Mouse (Mus musculus) embryonic facial prominence, embryonic 10.5 days (tissue): ENCODE measurements around the gene Mmachc. TPM values are rescaled to one million over a fixed set of nuclear protein-coding genes. Genes with fewer than 3 reads are reported as not detected.

Experiments used
- DNase-seq: peaks from one replicate; pipeline ENCODE4 v3.0.0-alpha.2; 2017; ENCODE audit warnings: low spot score
- H3K27ac ChIP-seq: fragments of 300-500 bp; sonication (generic); replicated peaks from 2 replicates; pipeline ENCODE4 v1.5.1; 2016; ENCODE audit warnings: mild to moderate bottlenecking
- H3K27me3 ChIP-seq: fragments of 300-500 bp; sonication (generic); replicated peaks from 2 replicates; pipeline ENCODE4 v1.6.1; 2016; ENCODE audit warnings: low read depth, mild to moderate bottlenecking; ENCODE audit not compliant: poor library complexity, severe bottlenecking
- H3K36me3 ChIP-seq: fragments of 300-500 bp; sonication (generic); replicated peaks from 2 replicates; pipeline ENCODE4 v1.6.1; 2016; ENCODE audit warnings: mild to moderate bottlenecking, moderate library complexity
- H3K4me1 ChIP-seq: fragments of 300-500 bp; sonication (generic); 2 replicates; pipeline ENCODE4 v1.6.1; 2016
- H3K4me3 ChIP-seq: fragments of 300-500 bp; sonication (generic); 2 replicates; pipeline ENCODE4 v1.5.1; 2016; ENCODE audit warnings: mild to moderate bottlenecking, moderate library complexity
- H3K9me3 ChIP-seq: fragments of 300-500 bp; sonication (generic); 2 replicates; pipeline ENCODE4 v1.6.1; 2016; ENCODE audit warnings: mild to moderate bottlenecking
- WGBS: fragments of 180-500 bp; shearing (Covaris S2); methylation state at CpG from one replicate; pipeline ENCODE4 v1.1.7; 2016; 5-methylcytosine and 5-hydroxymethylcytosine counted together
- polyA plus RNA-seq: library from polyadenylated mRNA; unstranded; fragments of >200 nt; fragmentation: Nextera tagmentation; extraction: Ambion mirVana; gene quantifications from 2 replicates; pipeline ENCODE4 v1.2.1, GENCODE M21; 2016

Gene Mmachc
- polyA plus RNA-seq, 1 experiment from 2014 or later, result 39.8 TPM

DNA sequence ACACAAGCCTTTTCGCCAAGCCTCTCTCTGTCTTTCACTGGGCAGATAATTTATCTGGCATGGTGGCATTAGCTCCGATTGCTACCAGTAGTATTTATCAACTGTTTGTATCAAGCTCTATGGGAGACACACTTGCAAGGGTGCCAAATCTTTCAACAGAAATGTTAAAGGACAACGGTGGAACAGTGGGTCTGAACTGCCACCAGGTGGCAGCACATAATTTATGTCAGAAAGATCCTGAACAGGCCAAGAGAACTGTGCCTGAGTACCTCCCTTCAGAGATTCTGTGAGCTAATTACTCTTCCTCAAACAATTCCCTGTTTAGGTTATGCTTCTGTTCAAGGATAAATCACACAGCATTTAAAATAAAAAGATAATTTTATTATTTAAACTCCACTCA is 11.2 kb upstream of the Mmachc start:
- 21% methylated on average over 3 of the region's 3 CpGs for WGBS
- Histone ChIP-seq H3K4me1 (peaks cover 25% of the 10 kb centered on the region), H3K27me3 (peaks cover 12% of the 10 kb centered on the region; the same call in 1 of the 2 replicates), H3K36me3 (peaks cover 21% of the 10 kb centered on the region), H3K9me3 (no peaks in the 10 kb centered on the region), H3K4me3 (no peak overlapping the region), H3K27ac (no peak overlapping the region)
- peak; percentile 66 for DNase-seq

GRCm38 (mm10) chr4:116712536-116712935 is 4.3 kb upstream of the Mmachc start:
- Histone ChIP-seq H3K9me3 (no peaks in the 10 kb centered on the region), H3K4me3 (no peak overlapping the region), H3K27ac (no peak overlapping the region), H3K4me1 (peaks cover 15% of the 10 kb centered on the region), H3K36me3 (peaks cover 34% of the 10 kb centered on the region), H3K27me3 (no peaks in the 10 kb centered on the region)
- 84% methylated on average over 1 of the region's 1 CpGs for WGBS
- no peak for DNase-seq

- Histone ChIP-seq H3K9me3 (no peaks in the 10 kb centered on the region), H3K4me1 (peaks cover 19% of the 10 kb centered on the region), H3K27me3 (no peaks in the 10 kb centered on the region), H3K36me3 (peaks cover 21% of the 10 kb centered on the region), H3K27ac (no peak overlapping the region), H3K4me3 (peak overlapping the region; percentile 69)
- DNase-seq, result no peak
- 89% methylated on average over 2 of the region's 2 CpGs for WGBS
Measured at GRCm38 (mm10) chr4:116710154-116710553, 1.9 kb upstream of the Mmachc start.

DNA sequence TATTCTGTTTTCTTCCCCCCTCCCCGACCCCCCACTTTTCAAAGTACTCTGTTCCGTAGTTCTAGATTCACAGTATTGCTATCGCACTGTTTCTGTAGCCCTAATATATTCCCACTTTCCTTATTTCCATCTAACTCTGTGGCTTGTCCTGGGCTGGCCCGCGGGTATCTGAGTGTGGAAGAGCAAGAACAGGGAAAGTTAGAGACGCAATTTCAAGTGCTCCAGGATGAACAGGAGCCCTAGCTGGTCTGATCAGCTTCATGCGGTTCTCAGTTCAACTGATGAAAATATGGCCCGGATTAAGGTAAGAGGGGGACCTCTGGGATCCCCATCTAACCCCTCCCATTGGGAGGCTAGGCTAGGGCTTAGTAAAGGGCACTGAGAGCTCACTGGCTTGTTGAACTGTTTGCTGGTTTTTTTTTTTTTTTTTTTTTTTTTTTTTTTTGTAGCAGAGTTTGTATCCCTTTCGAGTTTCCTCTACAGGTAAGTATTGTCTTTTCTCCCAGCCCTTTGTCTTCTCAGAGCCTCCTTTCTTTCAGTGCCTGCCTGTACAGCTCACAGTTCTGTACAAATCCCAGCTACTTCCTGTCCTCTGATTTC is 685 bp upstream of the Mmachc start:
- Histone ChIP-seq H3K4me3 (peak overlapping the region; percentile 69), H3K27me3 (no peaks in the 10 kb centered on the region), H3K36me3 (peaks cover 24% of the 10 kb centered on the region), H3K4me1 (peaks cover 19% of the 10 kb centered on the region), H3K27ac (peak overlapping the region; percentile 82), H3K9me3 (no peaks in the 10 kb centered on the region)
- DNase-seq, result peak; percentile 26
- 6% methylated on average over 9 of the region's 9 CpGs for WGBS

DNA sequence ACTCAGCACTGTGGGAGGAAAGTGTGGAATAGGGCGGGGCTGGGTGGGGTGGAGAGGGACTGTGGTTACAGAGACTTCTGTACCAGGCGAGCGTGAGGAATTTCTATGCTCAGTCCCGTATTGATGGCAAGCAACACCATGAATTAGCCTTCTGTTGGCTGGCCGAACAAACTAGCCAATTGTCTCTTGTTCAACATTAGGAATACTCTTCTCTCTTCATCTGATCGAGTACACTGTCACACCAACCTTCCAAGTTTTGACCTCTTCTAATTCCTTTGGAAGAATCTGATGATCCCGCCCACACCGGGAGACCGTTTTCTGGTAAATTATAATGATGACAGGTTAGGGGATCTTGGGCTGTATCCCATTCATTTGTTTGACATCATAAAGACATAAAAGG is 540 bp downstream of the Mmachc start:
- 20% methylated on average over 9 of the region's 9 CpGs for WGBS
- no peak for DNase-seq
- Histone ChIP-seq H3K9me3 (no peaks in the 10 kb centered on the region), H3K4me1 (peaks cover 19% of the 10 kb centered on the region), H3K27me3 (no peaks in the 10 kb centered on the region), H3K27ac (peak overlapping the region; percentile 82), H3K4me3 (peak overlapping the region; percentile 69), H3K36me3 (peaks cover 33% of the 10 kb centered on the region)

DNA sequence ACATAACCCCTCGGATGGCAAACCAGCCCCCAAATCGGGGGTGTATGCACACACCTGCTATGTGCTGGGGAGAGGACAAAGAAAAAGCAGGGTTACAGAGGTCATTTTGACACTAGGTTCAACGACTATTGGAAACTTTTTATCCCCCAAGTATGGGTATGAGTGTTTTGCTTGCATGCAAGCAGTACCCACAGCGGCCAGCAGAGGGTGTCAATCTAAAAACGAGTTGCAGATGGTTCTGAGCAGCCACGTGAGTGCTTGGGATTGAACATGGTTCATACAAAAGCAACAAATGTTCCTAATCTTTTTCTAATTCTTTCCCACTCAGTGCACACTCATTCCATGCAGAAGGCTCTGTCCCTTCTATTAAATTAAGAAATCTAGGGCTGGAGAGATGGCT is 4.4 kb downstream of the Mmachc start:
- no peaks in the 10 kb centered on the region for H3K9me3 ChIP-seq
- H3K27me3 ChIP-seq, result no peaks in the 10 kb centered on the region
- no peak overlapping the region for H3K4me3 ChIP-seq
- peak; percentile 83 for DNase-seq
- H3K4me1 ChIP-seq, result peaks cover 6% of the 10 kb centered on the region
- peaks cover 59% of the 10 kb centered on the region for H3K36me3 ChIP-seq
- 38% methylated on average over 6 of the region's 6 CpGs for WGBS
- no peak overlapping the region for H3K27ac ChIP-seq

DNA sequence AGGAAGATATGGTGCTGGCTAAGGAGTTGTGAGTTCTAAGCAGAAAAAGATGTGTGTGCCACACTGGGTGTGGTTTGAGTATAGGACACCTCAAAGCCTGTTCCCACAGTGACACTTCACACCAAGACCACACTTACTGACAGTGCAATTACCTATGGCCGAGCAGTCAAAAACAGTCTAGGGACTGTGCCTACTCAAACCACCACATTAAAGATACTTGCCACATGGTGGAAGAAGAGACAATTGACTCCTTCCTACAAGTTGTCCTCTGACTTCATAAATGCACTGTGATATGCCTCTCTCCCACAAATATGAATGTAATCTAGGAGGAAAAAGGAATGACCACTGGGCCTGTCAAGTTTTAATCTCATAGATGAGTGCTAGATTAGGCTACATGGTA is 7.2 kb downstream of the Mmachc start:
- no peak overlapping the region for H3K4me3 ChIP-seq
- 88% methylated on average over 1 of the region's 1 CpGs for WGBS
- H3K36me3 ChIP-seq, result peaks cover 88% of the 10 kb centered on the region
- H3K27me3 ChIP-seq, result no peaks in the 10 kb centered on the region
- no peak for DNase-seq
- H3K27ac ChIP-seq, result no peak overlapping the region
- H3K9me3 ChIP-seq, result no peaks in the 10 kb centered on the region
- H3K4me1 ChIP-seq, result no peaks in the 10 kb centered on the region

DNA sequence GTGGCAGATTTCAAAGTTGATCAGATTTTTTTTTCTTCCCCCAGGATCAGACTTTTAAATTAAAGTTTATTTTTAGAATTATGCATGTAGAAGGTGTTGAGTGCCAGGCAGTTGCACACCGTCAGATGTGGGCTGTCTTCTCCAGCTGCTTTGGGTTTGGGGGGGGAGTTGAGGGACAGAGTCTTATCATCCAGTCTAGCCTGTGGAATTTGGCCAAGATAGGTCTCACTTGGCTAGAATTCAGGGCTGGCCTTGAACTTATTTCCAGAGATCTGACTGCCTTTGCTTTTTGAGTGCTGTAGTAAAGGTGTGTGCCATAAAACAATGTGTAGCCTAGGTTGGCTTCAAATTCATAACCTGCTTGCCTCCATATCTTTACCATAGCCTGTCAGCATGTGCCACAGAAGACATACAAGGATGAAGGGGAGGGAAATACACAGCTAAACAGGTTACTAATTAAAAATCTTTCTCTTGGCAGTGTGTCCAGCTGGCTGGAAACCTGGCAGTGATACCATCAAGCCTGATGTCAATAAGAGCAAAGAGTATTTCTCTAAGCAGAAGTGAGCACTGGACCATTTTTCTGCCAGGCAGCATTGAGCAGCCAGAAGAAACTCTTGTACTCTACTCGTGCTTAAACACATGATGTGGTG is 9.4 kb downstream of the Mmachc start:
- 93% methylated on average over 2 of the region's 2 CpGs for WGBS
- H3K4me1 ChIP-seq, result no peaks in the 10 kb centered on the region
- H3K36me3 ChIP-seq, result peaks cover 94% of the 10 kb centered on the region
- no peak for DNase-seq
- no peak overlapping the region for H3K4me3 ChIP-seq
- no peak overlapping the region for H3K27ac ChIP-seq
- H3K27me3 ChIP-seq, result no peaks in the 10 kb centered on the region
- H3K9me3 ChIP-seq, result no peaks in the 10 kb centered on the region

DNA sequence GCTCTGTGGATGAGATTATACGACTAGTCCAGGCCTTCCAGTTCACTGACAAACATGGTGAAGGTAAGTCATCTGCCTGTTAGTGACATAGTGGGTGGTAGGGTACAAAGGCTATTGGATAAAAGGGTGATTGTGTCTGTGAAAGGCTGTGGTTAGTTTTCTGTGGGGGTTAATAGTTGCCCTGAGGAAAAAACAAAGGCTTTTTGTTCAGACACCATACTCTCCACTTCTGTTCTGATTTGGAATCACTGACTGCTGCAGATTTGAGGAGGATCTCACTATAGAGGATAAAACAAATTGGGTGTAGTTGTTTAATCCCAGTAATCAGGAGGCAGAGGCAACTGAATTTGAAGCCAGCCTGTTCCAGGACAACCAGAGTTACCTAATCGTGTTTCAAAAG is 14.4 kb downstream of the Mmachc start:
- H3K27ac ChIP-seq, result no peak overlapping the region
- no peaks in the 10 kb centered on the region for H3K27me3 ChIP-seq
- 66% methylated on average over 2 of the region's 2 CpGs for WGBS
- no peaks in the 10 kb centered on the region for H3K9me3 ChIP-seq
- peaks cover 100% of the 10 kb centered on the region for H3K36me3 ChIP-seq
- DNase-seq, result no peak
- H3K4me3 ChIP-seq, result no peak overlapping the region
- no peaks in the 10 kb centered on the region for H3K4me1 ChIP-seq

GRCm38 (mm10) chr4:116692146-116692545 is 16.1 kb downstream of the Mmachc start:
- Histone ChIP-seq H3K27me3 (no peaks in the 10 kb centered on the region), H3K36me3 (peaks cover 100% of the 10 kb centered on the region), H3K27ac (no peak overlapping the region), H3K4me1 (peaks cover 3% of the 10 kb centered on the region), H3K9me3 (no peaks in the 10 kb centered on the region), H3K4me3 (no peak overlapping the region)
- WGBS, result 89% methylated on average over 2 of the region's 2 CpGs
- no peak for DNase-seq

DNA sequence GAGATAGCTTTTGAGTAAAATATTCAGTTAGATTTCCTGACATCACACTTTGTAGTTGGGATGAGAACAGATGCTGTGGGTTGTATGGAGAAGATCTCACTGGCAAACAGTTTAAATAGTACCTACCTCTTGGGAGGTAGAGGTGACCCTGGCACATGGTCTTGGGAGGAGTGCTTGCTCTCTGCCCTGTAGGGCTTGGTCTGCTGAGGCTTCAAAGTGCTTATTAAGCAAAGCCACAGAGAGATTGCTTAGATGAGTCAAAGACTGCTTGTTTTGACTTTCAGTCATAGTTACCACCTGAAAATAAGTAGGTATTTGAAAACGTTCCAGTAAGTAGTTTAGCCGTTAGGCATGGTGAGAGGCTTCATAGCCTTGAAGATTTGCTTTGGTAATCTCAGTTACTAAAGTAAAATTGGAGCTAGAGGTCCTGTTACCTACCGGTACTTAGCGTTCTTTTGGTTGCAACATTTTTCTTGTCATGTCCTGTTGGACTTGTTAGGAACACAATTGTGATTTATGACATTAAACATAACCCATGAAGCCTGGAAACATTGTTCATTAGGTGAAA is 18.8 kb downstream of the Mmachc start:
- H3K4me3 ChIP-seq, result no peak overlapping the region
- H3K4me1 ChIP-seq, result peaks cover 19% of the 10 kb centered on the region
- H3K36me3 ChIP-seq, result peaks cover 74% of the 10 kb centered on the region
- 92% methylated on average over 4 of the region's 4 CpGs for WGBS
- H3K9me3 ChIP-seq, result no peaks in the 10 kb centered on the region
- H3K27me3 ChIP-seq, result no peaks in the 10 kb centered on the region
- H3K27ac ChIP-seq, result no peak overlapping the region
- DNase-seq, result no peak

DNA sequence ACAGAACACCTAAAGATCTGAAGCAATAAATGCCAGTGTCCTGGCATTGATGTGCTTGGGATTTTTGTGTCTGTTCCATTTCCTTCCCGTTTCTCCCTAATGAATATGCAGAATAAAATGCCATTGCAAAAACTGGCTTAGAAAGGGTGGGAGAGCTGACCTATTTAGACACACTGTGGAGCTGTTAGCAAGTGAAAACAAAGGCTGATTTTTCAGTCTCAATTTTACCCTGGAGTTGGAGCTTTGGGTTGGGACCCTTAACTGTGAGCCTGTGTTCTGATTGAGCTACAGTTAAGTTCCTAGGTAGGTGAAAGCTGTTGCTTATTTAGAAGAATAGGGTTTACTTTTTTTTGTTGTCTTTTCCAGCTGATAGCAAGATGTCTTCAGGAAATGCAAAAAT is 21.2 kb downstream of the Mmachc start:
- peaks cover 51% of the 10 kb centered on the region for H3K36me3 ChIP-seq
- no peak overlapping the region for H3K27ac ChIP-seq
- DNase-seq, result no peak
- H3K9me3 ChIP-seq, result no peaks in the 10 kb centered on the region
- WGBS, result 64% methylated on average over 1 of the region's 1 CpGs
- H3K4me1 ChIP-seq, result peaks cover 19% of the 10 kb centered on the region
- no peaks in the 10 kb centered on the region for H3K27me3 ChIP-seq
- peak overlapping the region; percentile 80 for H3K4me3 ChIP-seq

GRCm38 (mm10) chr4:116685402-116686061 is 22.7 kb downstream of the Mmachc start, which contains the start of gene Prdx1:
Gene Prdx1, plus strand, starts transcription at chr4:116685544.
- Histone ChIP-seq H3K27ac (peak within 1 kb of the TSS; percentile 96), H3K4me3 (peak within 1 kb of the TSS; percentile 80), H3K4me1 (peaks cover 19% of the 10 kb centered on the region), H3K9me3 (no peaks in the 10 kb centered on the region), H3K36me3 (peaks cover 35% of the 10 kb centered on the region), H3K27me3 (no peaks in the 10 kb centered on the region)
- WGBS, result under 1% methylated on average over 56 of the region's 56 CpGs
- DNase-seq, result peak; percentile 97
